Mouse (Mus musculus): ENCODE data around the gene Gm13271. TPM values are rescaled to one million over a fixed set of nuclear protein-coding genes. Genes with fewer than 3 reads are reported as not detected.

The Gm13271 gene
- total RNA-seq, 2 experiments from 2014 or later = not detected

Other genes starting within 250 kb of the Gm13271 start
- not detected for gene Ifnb1, start 232.1 kb upstream of the Gm13271 start, total RNA-seq (2021)
- gene Ifna15, start 196.6 kb upstream of the Gm13271 start, total RNA-seq (2021) = not detected
- gene Ifna14, start 183.1 kb upstream of the Gm13271 start, total RNA-seq (2021) = not detected
- not detected for gene Ifna9, start 162.5 kb upstream of the Gm13271 start, total RNA-seq (2021)
- gene Ifna12, start 151.5 kb upstream of the Gm13271 start, total RNA-seq (2021) = not detected
- gene C87499, start 120.5 kb upstream of the Gm13271 start, total RNA-seq (2021) = not detected
- gene Ifna13, start 110.4 kb upstream of the Gm13271 start, total RNA-seq (2021) = not detected
- gene Ifna16, start 77.9 kb upstream of the Gm13271 start, total RNA-seq (2021) = not detected
- not detected for gene Ifna2, start 71.0 kb upstream of the Gm13271 start, total RNA-seq (2021)
- not detected for gene Ifnab, start 63.5 kb upstream of the Gm13271 start, total RNA-seq (2021)
- gene Gm26566, start 33.1 kb upstream of the Gm13271 start, total RNA-seq (2021) = under 1 TPM; 0.31 to 0.48 TPM
- gene Klhl9, start 32.4 kb upstream of the Gm13271 start, total RNA-seq (2021) = 10 to 100 TPM; 85.2 to 88.5 TPM
- not detected for gene Gm13283, start 5.3 kb downstream of the Gm13271 start, total RNA-seq (2021)
- gene Gm13290, start 19.0 kb downstream of the Gm13271 start, total RNA-seq (2021) = not detected
- gene Gm13289, start 22.1 kb downstream of the Gm13271 start, total RNA-seq (2021) = not detected
- not detected for gene Gm13272, start 25.0 kb downstream of the Gm13271 start, total RNA-seq (2021)
- not detected for gene Ifnz, start 27.3 kb downstream of the Gm13271 start, total RNA-seq (2021)
- gene Gm13276, start 30.8 kb downstream of the Gm13271 start, total RNA-seq (2021) = not detected
- not detected for gene Gm13277, start 33.8 kb downstream of the Gm13271 start, total RNA-seq (2021)
- gene Gm13278, start 36.7 kb downstream of the Gm13271 start, total RNA-seq (2021) = not detected
- gene Gm13275, start 39.6 kb downstream of the Gm13271 start, total RNA-seq (2021) = not detected
- not detected for gene Gm13279, start 42.5 kb downstream of the Gm13271 start, total RNA-seq (2021)
- under 1 TPM in 1 of 2 experiments, not detected in 1; 0.50 TPM for gene Gm13285, start 44.8 kb downstream of the Gm13271 start, total RNA-seq (2021)
- not detected for gene Gm13287, start 48.4 kb downstream of the Gm13271 start, total RNA-seq (2021)
- not detected for gene Gm13288, start 50.7 kb downstream of the Gm13271 start, total RNA-seq (2021)
- gene Ifna7, start 61.4 kb downstream of the Gm13271 start, total RNA-seq (2021) = not detected
- not detected for gene Ifna11, start 65.1 kb downstream of the Gm13271 start, total RNA-seq (2021)
- not detected for gene Ifna6, start 72.5 kb downstream of the Gm13271 start, total RNA-seq (2021)
- not detected for gene Ifna5, start 80.7 kb downstream of the Gm13271 start, total RNA-seq (2021)
- not detected for gene Ifna4, start 87.0 kb downstream of the Gm13271 start, total RNA-seq (2021)
- not detected for gene Ifna1, start 95.2 kb downstream of the Gm13271 start, total RNA-seq (2021)
- gene Ifne, start 125.3 kb downstream of the Gm13271 start, total RNA-seq (2021) = not detected